Comparison of ENCODE assay signal across 26 mouse cellular contexts in the genomic region with DNA sequence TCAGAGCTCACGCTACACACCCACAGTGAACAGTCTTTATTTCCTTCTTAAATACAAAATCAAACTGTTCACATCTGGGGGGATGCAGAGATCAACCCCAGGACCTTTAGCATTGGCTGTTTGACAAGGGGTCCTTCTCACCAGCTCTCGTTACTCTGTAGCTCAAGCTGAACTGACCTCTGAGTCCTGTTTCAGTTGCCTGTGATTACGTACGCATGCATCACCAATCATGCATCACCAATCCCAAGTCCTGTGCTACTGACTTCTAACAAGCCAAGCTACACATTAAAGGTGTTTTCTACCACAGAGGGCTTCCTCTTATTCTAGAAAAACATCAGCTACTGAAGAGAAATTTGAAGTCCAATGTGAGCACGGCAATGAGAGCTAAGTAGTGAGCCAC.
DNase-seq lines count a peak whose midpoint lies in the region; ATAC-seq and TF ChIP-seq lines count a peak whose summit lies in the region.
"Had no signal": no experiment of that assay in that cellular context is flagged by ENCODE, and none has a peak within 500 bp of the region (broad histone marks: within the 10 kb centered on the region; RNA-seq: fewer than 3 reads in every experiment).

No protein-coding gene starts in this region.

- no peak overlapping the region for H3K9ac ChIP-seq in kidney, embryonic 15.5 days
- no peak overlapping the region for H3K9ac ChIP-seq in lung, postnatal 0 days (replicated peaks; ENCODE audit: low read depth)
- H3K9ac ChIP-seq: forebrain, embryonic 13.5 days; heart, embryonic 12.5 days; heart, embryonic 15.5 days; hindbrain, embryonic 13.5 days had no signal

- 63% methylated on average over 5 of the region's 5 CpGs for WGBS in kidney, embryonic 15.5 days
- WGBS in lung, postnatal 0 days = 91% methylated on average over 5 of the region's 5 CpGs

- H3K27me3 ChIP-seq in kidney, embryonic 15.5 days = no peaks in the 10 kb centered on the region
- no peaks in the 10 kb centered on the region for H3K27me3 ChIP-seq in lung, postnatal 0 days (replicated peaks; ENCODE audit: insufficient read depth, low read length)
- H3K27me3 ChIP-seq: forebrain, embryonic 13.5 days; heart, embryonic 12.5 days; heart, embryonic 15.5 days; hindbrain, embryonic 13.5 days had no signal

- no peak overlapping the region for H3K4me2 ChIP-seq in kidney, embryonic 15.5 days
- no peak overlapping the region for H3K4me2 ChIP-seq in lung, postnatal 0 days (replicated peaks; ENCODE audit: low read depth, low read length)
- H3K4me2 ChIP-seq: forebrain, embryonic 13.5 days; heart, embryonic 12.5 days; heart, embryonic 15.5 days; hindbrain, embryonic 13.5 days had no signal

- H3K9me3 ChIP-seq in kidney, embryonic 15.5 days (replicated peaks) = no peaks in the 10 kb centered on the region
- no peaks in the 10 kb centered on the region for H3K9me3 ChIP-seq in lung, postnatal 0 days (ENCODE audit: low read length)
- H3K9me3 ChIP-seq: forebrain, embryonic 10.5 days; forebrain, embryonic 13.5 days; heart, embryonic 12.5 days; heart, embryonic 15.5 days; hindbrain, embryonic 10.5 days; hindbrain, embryonic 13.5 days had no signal

- peak; percentile 81 for ATAC-seq in kidney, embryonic 15.5 days (replicated peaks; ENCODE audit: low FRiP score)
- no peak for ATAC-seq in lung, postnatal 0 days
- ATAC-seq in cerebellum, adult (ENCODE audit: insufficient number of reproducible peaks, low FRiP score, low TSS enrichment) = no peak
- ATAC-seq: CD4-positive, CD25-positive, alpha-beta regulatory T cell, adult 4 months; forebrain, embryonic 13.5 days; forebrain, embryonic 16.5 days; hindbrain, postnatal 0 days had no signal

- H3K4me1 ChIP-seq in kidney, embryonic 15.5 days = peaks cover 8% of the 10 kb centered on the region; the same call in 1 of the 2 replicates
- no peaks in the 10 kb centered on the region for H3K4me1 ChIP-seq in lung, postnatal 0 days (ENCODE audit: insufficient read depth, low read depth, low read length)

- peaks cover 8% of the 10 kb centered on the region; the same call in 1 of the 2 replicates for H3K36me3 ChIP-seq in kidney, embryonic 15.5 days
- 0 out of 2 replicates have a peak, but pooled peaks cover 2% of the 10 kb centered on the region for H3K36me3 ChIP-seq in lung, postnatal 0 days (ENCODE audit: insufficient read depth, low read length)
- H3K36me3 ChIP-seq: hindbrain, embryonic 10.5 days; hindbrain, embryonic 13.5 days had no signal

- no peak for TF ChIP-seq CTCF in lung, postnatal 0 days (IDR thresholded peaks at IDR 0.05)

- no peak for TF ChIP-seq EP300 in lung, postnatal 0 days (IDR thresholded peaks at IDR 0.05)

- no peak overlapping the region for H3K27ac ChIP-seq in kidney, embryonic 15.5 days
- no peak overlapping the region for H3K27ac ChIP-seq in lung, postnatal 0 days (ENCODE audit: low read length)
- H3K27ac ChIP-seq: forebrain, embryonic 10.5 days; forebrain, embryonic 13.5 days; gastrocnemius, adult 2 months; heart, embryonic 15.5 days; hindbrain, embryonic 10.5 days; hindbrain, embryonic 13.5 days; hindbrain, postnatal 0 days had no signal

- peak; percentile 53 to 59 for DNase-seq in kidney, adult 8-10 months
- no peak for DNase-seq in kidney, postnatal 4 days
- peak; percentile 48 for DNase-seq in kidney, postnatal 14 days
- DNase-seq in lung, postnatal 0 days (ENCODE audit: low spot score) = no peak
- no peak for DNase-seq in frontal cortex, postnatal 36 days (ENCODE audit: low spot score in 2 of 2)
- DNase-seq: adrenal gland, adult 2 months; adrenal gland, postnatal 14 days; cerebellum, adult 11-12 months; cerebellum, adult 8-10 months; cerebellum, postnatal 10 days; gastrocnemius, adult 2 months; gastrocnemius, postnatal 14 days; heart, adult 18-20 months; heart, postnatal 10 days; heart, postnatal 36 days had no signal

- no peak overlapping the region for H3K4me3 ChIP-seq in kidney, embryonic 15.5 days (replicated peaks)
- H3K4me3 ChIP-seq in lung, postnatal 0 days (ENCODE audit: low read depth, low read length) = no peak overlapping the region
- H3K4me3 ChIP-seq: forebrain, embryonic 10.5 days; forebrain, embryonic 13.5 days; gastrocnemius, adult 2 months; heart, embryonic 12.5 days; heart, embryonic 15.5 days; hindbrain, embryonic 10.5 days; hindbrain, embryonic 13.5 days had no signal

Comparison
In these comparisons a context has a peak if more than half of its experiments do, and no peak if none do; other contexts are left out.
1. DNase-seq: peak in kidney, adult 8-10 months (2 of 2) and kidney, postnatal 14 days (single experiment); none in kidney, postnatal 4 days (0 of 2), lung, postnatal 0 days (single experiment) and frontal cortex, postnatal 36 days (0 of 2).